Mouse (Mus musculus): ENCODE data around the gene Zfp324. TPM values are rescaled to one million over a fixed set of nuclear protein-coding genes. Genes with fewer than 3 reads are reported as not detected.
A peak's percentile ranks its signal among the peaks of the same experiment; 100 is the strongest.
"Not testable (repeated sequence)": the region's sequence is repeated elsewhere in the genome, so short reads cannot be mapped to it uniquely, and the experiment has no call there.

Zfp324 gene
- 14.5 and 15.2 TPM in 2 replicates for polyA plus RNA-seq (2016; fragmentation: Nextera tagmentation; extraction: Ambion mirVana)

- Histone ChIP-seq H3K9me3 (replicated peaks) (no peaks in the 10 kb centered on the region), H3K27ac (peak within 1 kb of the TSS; percentile 90), H3K4me1 (peaks cover 22% of the 10 kb centered on the region), H3K9ac (peak within 1 kb of the TSS; percentile 95), H3K4me2 (replicated peaks) (peak within 1 kb of the TSS; percentile 96), H3K4me3 (peak within 1 kb of the TSS; percentile 85), H3K36me3 (peaks cover 21% of the 10 kb centered on the region), H3K27me3 (no peaks in the 10 kb centered on the region)
- ATAC-seq (ENCODE audit: low FRiP score) = peak; percentile 93
- WGBS = under 1% methylated on average over 23 of the region's 23 CpGs
Observed at GRCm38 (mm10) chr7:12965678-12966091, at the start of gene Zfp324. Gene Zfp324 (plus strand): TSS chr7:12965838.

- not testable (repeated sequence) for ATAC-seq (ENCODE audit: low FRiP score); H3K27ac ChIP-seq; H3K9me3 ChIP-seq (replicated peaks); H3K4me3 ChIP-seq; H3K9ac ChIP-seq; H3K27me3 ChIP-seq; H3K4me1 ChIP-seq
- WGBS = 89% methylated on average over 7 of the region's 8 CpGs
- Histone ChIP-seq H3K36me3 (peaks cover 24% of the 10 kb centered on the region), H3K4me2 (replicated peaks) (0 out of 2 replicates have a peak overlapping the region, but pooled peaks have one; percentile 80)
Observed at GRCm38 (mm10) chr7:12920495-12920894, 45.1 kb upstream of the Zfp324 start.

- Histone ChIP-seq H3K27me3 (peaks cover 11% of the 10 kb centered on the region), H3K9ac (peak overlapping the region; percentile 86), H3K4me1 (peaks cover 10% of the 10 kb centered on the region), H3K4me3 (peak overlapping the region; percentile 60), H3K36me3 (peaks cover 32% of the 10 kb centered on the region), H3K9me3 (replicated peaks) (no peaks in the 10 kb centered on the region), H3K27ac (peak overlapping the region; percentile 93), H3K4me2 (replicated peaks) (peak overlapping the region; percentile 80)
- WGBS = 2% methylated on average over 3 of the region's 3 CpGs
- ATAC-seq (ENCODE audit: low FRiP score) = no peak; the same call in 1 of the 2 replicates
Observed at GRCm38 (mm10) chr7:12921318-12921704, 44.3 kb upstream of the Zfp324 start.

GRCm38 (mm10) chr7:12921705-12922465 lies 43.8 kb upstream of the Zfp324 start, which contains the start of gene Rps5:
Gene Rps5 (plus strand): TSS chr7:12922290.
- ATAC-seq (ENCODE audit: low FRiP score) = peak; percentile 98
- H3K4me2 ChIP-seq (replicated peaks) = peak within 1 kb of the TSS; percentile 91
- H3K27ac ChIP-seq = peak within 1 kb of the TSS; percentile 93
- peaks cover 10% of the 10 kb centered on the region for H3K4me1 ChIP-seq
- no peaks in the 10 kb centered on the region for H3K9me3 ChIP-seq (replicated peaks)
- H3K4me3 ChIP-seq = peak within 1 kb of the TSS; percentile 60
- WGBS = under 1% methylated on average over 55 of the region's 55 CpGs
- H3K27me3 ChIP-seq = peaks cover 17% of the 10 kb centered on the region
- H3K9ac ChIP-seq = peak within 1 kb of the TSS; percentile 86
- H3K36me3 ChIP-seq = peaks cover 38% of the 10 kb centered on the region

- peaks cover 26% of the 10 kb centered on the region for H3K27me3 ChIP-seq
- H3K27ac ChIP-seq = no peak overlapping the region
- H3K36me3 ChIP-seq = peaks cover 42% of the 10 kb centered on the region
Observed at GRCm38 (mm10) chr7:12922729-12923128, 42.9 kb upstream of the Zfp324 start.

GRCm38 (mm10) chr7:12926316-12926715 lies 39.3 kb upstream of the Zfp324 start:
- Histone ChIP-seq H3K4me1 (peaks cover 18% of the 10 kb centered on the region), H3K4me2 (replicated peaks) (no peak overlapping the region), H3K4me3 (no peak overlapping the region), H3K9me3 (replicated peaks) (no peaks in the 10 kb centered on the region), H3K9ac (no peak overlapping the region), H3K27ac (no peak overlapping the region), H3K27me3 (peaks cover 39% of the 10 kb centered on the region), H3K36me3 (peaks cover 42% of the 10 kb centered on the region)
- no peak for ATAC-seq (ENCODE audit: low FRiP score)
- WGBS = 87% methylated on average over 7 of the region's 7 CpGs

More at GRCm38 (mm10) chr7:12922729-12923128, 42.9 kb upstream of the Zfp324 start:
- peak overlapping the region; percentile 67 for H3K9ac ChIP-seq
- ATAC-seq (ENCODE audit: low FRiP score) = no peak
- H3K4me1 ChIP-seq = peaks cover 12% of the 10 kb centered on the region
- H3K9me3 ChIP-seq (replicated peaks) = no peaks in the 10 kb centered on the region
- H3K4me2 ChIP-seq (replicated peaks) = peak overlapping the region; percentile 91
- 5% methylated on average over 8 of the region's 8 CpGs for WGBS
- H3K4me3 ChIP-seq = peak overlapping the region; percentile 60

GRCm38 (mm10) chr7:12927191-12927680 lies 38.4 kb upstream of the Zfp324 start, which contains the start of gene Rnf225:
Gene Rnf225 (plus strand): TSS chr7:12927416.
- peaks cover 42% of the 10 kb centered on the region for H3K36me3 ChIP-seq
- peaks cover 18% of the 10 kb centered on the region for H3K4me1 ChIP-seq
- no peak within 1 kb of the TSS for H3K27ac ChIP-seq
- H3K9ac ChIP-seq = peak within 1 kb of the TSS; percentile 61
- 22% methylated on average over 8 of the region's 8 CpGs for WGBS
- ATAC-seq (ENCODE audit: low FRiP score) = no peak
- peaks cover 39% of the 10 kb centered on the region for H3K27me3 ChIP-seq
- H3K4me2 ChIP-seq (replicated peaks) = peak within 1 kb of the TSS; percentile 50
- H3K9me3 ChIP-seq (replicated peaks) = no peaks in the 10 kb centered on the region
- peak within 1 kb of the TSS; percentile 26 for H3K4me3 ChIP-seq

- H3K9me3 ChIP-seq (replicated peaks) = no peaks in the 10 kb centered on the region
- no peak overlapping the region for H3K27ac ChIP-seq
- H3K9ac ChIP-seq = peak overlapping the region; percentile 61
- H3K4me2 ChIP-seq (replicated peaks) = peak overlapping the region; percentile 50
- peaks cover 15% of the 10 kb centered on the region for H3K4me1 ChIP-seq
- peaks cover 39% of the 10 kb centered on the region for H3K27me3 ChIP-seq
- 4% methylated on average over 65 of the region's 65 CpGs for WGBS
- ATAC-seq (ENCODE audit: low FRiP score) = peak; percentile 38
- peaks cover 42% of the 10 kb centered on the region for H3K36me3 ChIP-seq
- peak overlapping the region; percentile 26 for H3K4me3 ChIP-seq
Observed at GRCm38 (mm10) chr7:12927693-12928589, 37.7 kb upstream of the Zfp324 start.

- WGBS = 59% methylated on average over 4 of the region's 4 CpGs
- no peaks in the 10 kb centered on the region for H3K4me1 ChIP-seq
- H3K9ac ChIP-seq = no peak overlapping the region
- H3K9me3 ChIP-seq (replicated peaks) = no peaks in the 10 kb centered on the region
- no peaks in the 10 kb centered on the region for H3K36me3 ChIP-seq
- H3K4me3 ChIP-seq = no peak overlapping the region
- H3K4me2 ChIP-seq (replicated peaks) = no peak overlapping the region
- no peak overlapping the region for H3K27ac ChIP-seq
- H3K27me3 ChIP-seq = peaks cover 4% of the 10 kb centered on the region
- no peak for ATAC-seq (ENCODE audit: low FRiP score)
Observed at GRCm38 (mm10) chr7:12933615-12934140, 32.0 kb upstream of the Zfp324 start.

- WGBS = 71% methylated on average over 3 of the region's 3 CpGs
- no peak overlapping the region for H3K4me2 ChIP-seq (replicated peaks)
- no peak overlapping the region for H3K9ac ChIP-seq
Observed at GRCm38 (mm10) chr7:12934808-12935207, 30.8 kb upstream of the Zfp324 start.

GRCm38 (mm10) chr7:12937254-12937803 lies 28.3 kb upstream of the Zfp324 start:
- 92% methylated on average over 4 of the region's 4 CpGs for WGBS
- not testable (repeated sequence) for H3K4me2 ChIP-seq (replicated peaks); ATAC-seq (ENCODE audit: low FRiP score); H3K9ac ChIP-seq; H3K36me3 ChIP-seq; H3K9me3 ChIP-seq (replicated peaks); H3K27ac ChIP-seq; H3K27me3 ChIP-seq; H3K4me1 ChIP-seq; H3K4me3 ChIP-seq

More at GRCm38 (mm10) chr7:12934808-12935207, 30.8 kb upstream of the Zfp324 start:
- no peak for ATAC-seq (ENCODE audit: low FRiP score)
- Histone ChIP-seq H3K27ac (no peak overlapping the region), H3K36me3 (no peaks in the 10 kb centered on the region), H3K4me1 (no peaks in the 10 kb centered on the region), H3K27me3 (no peaks in the 10 kb centered on the region), H3K9me3 (replicated peaks) (no peaks in the 10 kb centered on the region), H3K4me3 (no peak overlapping the region)

Data from hindbrain, embryonic 12.5 days (tissue).